Mouse (Mus musculus): ENCODE data around the gene Mat2a.

- TF ChIP-seq CTCF (IDR thresholded peaks at IDR 0.05; ENCODE audit: borderline replicate concordance, extremely low read depth, insufficient read depth, insufficient read length) (no peak), POLR2A (IDR thresholded peaks at IDR 0.05; ENCODE audit: borderline replicate concordance, extremely low read depth, insufficient read depth, insufficient read length, poor library complexity, severe bottlenecking) (no peak)
Measured at GRCm38 (mm10) chr6:72445011-72445410, 5.7 kb upstream of the Mat2a start.

All from brain, embryonic 14.5 days (tissue).